Mouse (Mus musculus): ENCODE results near the gene Gm13539.

The Gm13539 gene

GRCm38 (mm10) chr2:25828344-25828947, 46.4 kb downstream of the Gm13539 start:
- no peak for DNase-seq (ENCODE audit: low spot score)

GRCm38 (mm10) chr2:25830786-25831185, 48.7 kb downstream of the Gm13539 start:
- no peak for DNase-seq (ENCODE audit: low spot score)

GRCm38 (mm10) chr2:25836291-25836690, 54.2 kb downstream of the Gm13539 start:
- DNase-seq (ENCODE audit: low spot score): peak; percentile 75

All from MN1 (cell line).